Mouse (Mus musculus) bone marrow macrophage, adult 2 months (primary cell): ENCODE measurements around the gene Ces2b.

Source experiments
- CTCF ChIP-seq: IDR thresholded peaks from 2 replicates; pipeline ENCODE4 v1.5.1; 2012; ENCODE audit warnings: low read depth, mild to moderate bottlenecking, low read length, moderate library complexity
- POLR2A ChIP-seq: IDR thresholded peaks from 2 replicates; pipeline ENCODE4 v1.6.1; 2012; ENCODE audit warnings: mild to moderate bottlenecking, low read depth, low read length, borderline replicate concordance

DNA sequence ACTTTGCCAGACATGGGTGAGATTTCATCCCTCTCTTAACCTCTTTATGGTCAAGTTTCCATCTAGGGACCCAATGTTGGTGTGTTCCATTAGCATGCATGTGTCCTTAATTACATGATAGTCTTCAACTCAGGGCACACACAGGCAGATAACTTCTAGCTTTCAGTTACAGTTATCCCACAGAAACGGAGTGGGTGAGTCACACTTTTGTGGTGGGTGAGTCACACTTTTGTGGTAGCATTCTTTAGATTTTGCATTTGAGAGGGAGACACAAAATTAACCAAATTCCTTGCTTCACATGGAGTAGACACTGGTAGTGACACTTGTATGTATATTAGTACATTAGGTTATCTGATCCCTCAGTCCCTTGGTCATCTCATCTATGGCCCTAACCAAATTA is 44.3 kb upstream of the Ces2b start:
- TF ChIP-seq POLR2A (no peak), CTCF (no peak)
